Mouse (Mus musculus): ENCODE measurements around the gene Tns3.

The Tns3 gene

DNA sequence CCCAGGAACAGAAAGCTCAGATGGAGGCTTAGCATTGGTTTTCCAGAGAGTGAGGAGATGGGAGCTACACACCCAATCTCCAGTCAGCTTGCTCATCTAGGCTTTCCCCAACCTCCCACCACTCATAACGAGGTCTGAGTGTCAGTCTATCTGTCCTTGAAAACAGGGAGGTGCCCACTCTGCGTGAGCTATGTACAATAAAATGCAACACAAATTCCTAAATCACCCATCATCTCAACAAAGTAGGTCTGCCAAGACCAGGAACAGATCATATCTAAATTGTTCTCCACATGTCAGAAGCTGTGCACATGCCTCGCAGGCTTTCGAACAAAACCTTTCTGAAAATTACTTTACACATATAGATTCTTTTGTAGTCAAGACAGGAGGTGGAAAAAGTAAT, 134.3 kb downstream of the Tns3 start:
- no peak for DNase-seq (ENCODE audit: low spot score)

- DNase-seq (ENCODE audit: low spot score): no peak
Observed at GRCm38 (mm10) chr11:8525463-8526145, 138.7 kb downstream of the Tns3 start.

DNA sequence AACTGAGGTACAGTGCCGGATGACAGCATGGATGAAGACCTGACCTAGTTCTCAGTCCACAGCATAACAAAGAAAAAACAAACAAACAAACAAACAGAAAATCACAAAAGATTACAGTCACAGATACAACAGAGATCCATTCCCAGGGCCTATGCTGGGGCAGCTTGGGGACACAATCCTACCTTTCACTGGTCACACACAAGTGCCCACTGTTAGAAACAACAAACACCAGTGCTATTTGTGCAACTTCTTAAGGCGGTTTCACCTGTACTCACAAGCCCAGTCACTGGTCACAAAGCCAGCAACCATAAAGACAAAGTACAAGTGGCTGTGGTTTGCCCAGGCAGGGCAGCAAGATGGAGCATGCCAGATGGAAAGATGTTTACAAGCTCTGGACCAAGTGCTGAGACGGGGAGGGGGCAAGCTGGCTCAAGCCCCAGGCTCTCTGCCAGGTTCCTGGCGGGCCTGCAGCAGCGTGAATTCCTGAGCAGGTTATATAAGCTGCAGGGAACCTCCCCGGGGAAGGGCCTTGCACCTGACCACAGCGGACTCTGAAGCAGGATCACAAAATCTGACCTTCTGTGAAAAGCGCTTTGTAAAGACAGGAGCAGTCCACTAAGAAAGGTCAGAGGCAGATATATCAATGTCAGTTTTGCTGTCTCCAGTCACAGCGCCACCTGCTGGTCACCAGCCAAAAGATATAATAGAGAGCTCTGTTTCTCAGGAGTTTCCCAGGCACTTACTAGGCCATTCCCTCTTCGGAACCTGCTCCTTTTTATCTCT, 140.8 kb downstream of the Tns3 start:
- peak; percentile 88 for DNase-seq (ENCODE audit: low spot score)

DNA sequence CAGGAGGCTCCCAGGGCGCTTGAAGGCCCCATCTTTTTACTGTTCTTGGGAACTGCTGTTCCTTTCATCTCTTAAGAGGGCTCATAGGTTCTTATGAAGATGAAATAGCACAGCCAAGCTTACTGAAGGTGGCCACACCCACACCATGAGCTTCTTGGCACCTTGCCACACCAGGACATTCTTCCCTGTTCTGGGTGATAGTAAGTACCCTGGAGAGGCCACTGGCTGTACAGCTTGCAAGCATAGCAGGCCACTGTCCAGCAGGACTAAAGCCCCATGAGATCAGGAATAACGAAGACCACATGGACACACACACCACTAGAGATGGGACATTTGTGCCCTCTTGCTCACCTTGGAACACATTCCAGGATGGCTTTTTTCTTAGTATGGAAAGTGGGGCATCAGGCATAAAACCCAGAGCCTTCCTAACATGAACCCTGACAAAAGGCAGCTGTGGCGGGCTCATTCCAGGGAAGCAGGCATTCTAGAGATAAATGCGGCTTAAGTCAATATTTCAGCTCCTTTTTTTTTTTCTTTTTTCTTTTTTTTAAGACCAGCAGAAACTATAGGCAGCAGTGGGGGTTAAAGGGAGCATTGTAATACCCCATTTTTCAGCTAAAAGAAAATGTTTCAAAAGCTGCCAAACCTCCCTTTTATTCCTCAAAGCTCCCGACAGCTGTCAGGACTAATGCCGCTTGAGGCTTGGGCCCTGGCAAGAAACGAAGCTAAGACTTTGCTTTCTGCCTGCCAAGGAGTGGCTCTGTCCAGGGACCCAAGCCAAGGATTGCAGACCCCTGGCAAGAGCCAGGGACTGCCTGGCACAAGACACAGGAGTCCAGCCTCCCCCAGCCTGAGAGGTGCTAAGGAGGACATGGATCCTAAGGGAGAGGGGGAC, 150.7 kb downstream of the Tns3 start:
- no peak for DNase-seq (ENCODE audit: low spot score)

GRCm38 (mm10) chr11:8510294-8510693, 154.0 kb downstream of the Tns3 start:
- no peak for DNase-seq (ENCODE audit: low spot score)

DNA sequence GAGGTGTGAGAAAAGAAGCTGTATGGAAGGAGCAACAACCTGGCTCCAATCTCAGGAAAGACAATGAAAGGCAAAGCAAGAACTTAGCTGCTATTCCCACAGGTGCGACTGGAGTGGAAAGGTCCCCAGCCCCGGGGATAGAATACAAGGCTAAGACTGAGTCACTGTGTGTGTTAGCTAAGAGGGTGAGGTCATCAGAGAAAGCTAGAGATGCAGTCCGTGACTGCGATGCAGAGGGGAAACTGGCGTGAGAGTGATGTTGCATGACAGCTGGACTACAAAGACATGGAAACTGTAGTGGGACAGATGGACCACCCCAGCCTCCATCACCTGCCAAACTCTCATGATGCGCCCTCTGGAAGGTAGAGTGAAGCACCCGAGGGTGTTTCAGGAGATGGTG, 154.7 kb downstream of the Tns3 start:
- DNase-seq (ENCODE audit: low spot score): no peak

GRCm38 (mm10) chr11:8503735-8504134, 160.6 kb downstream of the Tns3 start:
- peak; percentile 67 for DNase-seq (ENCODE audit: low spot score)

GRCm38 (mm10) chr11:8500855-8501254, 163.5 kb downstream of the Tns3 start:
- no peak for DNase-seq (ENCODE audit: low spot score)

DNA sequence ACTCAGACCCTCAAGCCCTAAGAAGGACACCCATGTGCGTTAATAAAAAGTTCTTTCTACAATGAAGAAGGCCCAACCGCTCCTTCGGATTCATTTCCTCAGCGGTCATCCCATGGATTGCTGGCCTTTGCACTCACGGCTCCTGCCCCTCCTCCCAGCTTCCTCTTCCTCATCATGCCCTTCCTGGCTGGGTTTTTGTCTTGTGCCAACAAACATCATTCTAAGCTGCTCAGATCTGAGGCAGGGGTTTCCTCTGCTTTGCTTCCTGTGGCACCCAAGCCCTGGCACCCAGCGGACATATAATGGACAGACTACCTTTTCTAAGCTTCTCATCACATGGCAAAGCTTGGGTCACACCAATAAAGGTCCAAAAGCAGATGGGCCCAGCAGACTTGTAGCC, 167.2 kb downstream of the Tns3 start:
- DNase-seq (ENCODE audit: low spot score): no peak

GRCm38 (mm10) chr11:8496686-8497085, 167.6 kb downstream of the Tns3 start:
- no peak for DNase-seq (ENCODE audit: low spot score)

DNA sequence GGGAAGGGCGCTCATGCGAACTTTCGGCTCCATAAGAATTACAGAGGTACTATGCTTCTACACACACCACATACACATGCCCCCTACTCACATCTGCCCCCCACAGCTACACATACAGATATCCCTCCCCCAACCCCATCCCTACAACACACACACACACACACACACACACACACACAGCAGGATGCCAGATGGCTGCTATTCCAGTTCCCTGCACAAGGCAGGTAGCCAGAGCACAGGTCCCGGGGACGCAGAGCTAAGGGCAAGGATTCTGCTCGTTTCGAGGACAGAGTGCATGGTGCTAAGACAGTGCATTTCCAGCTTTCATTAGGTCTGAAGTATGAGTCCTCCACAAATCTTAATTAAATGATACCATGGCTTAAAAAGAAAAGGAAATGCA, 168.5 kb downstream of the Tns3 start:
- no peak for DNase-seq (ENCODE audit: low spot score)

DNA sequence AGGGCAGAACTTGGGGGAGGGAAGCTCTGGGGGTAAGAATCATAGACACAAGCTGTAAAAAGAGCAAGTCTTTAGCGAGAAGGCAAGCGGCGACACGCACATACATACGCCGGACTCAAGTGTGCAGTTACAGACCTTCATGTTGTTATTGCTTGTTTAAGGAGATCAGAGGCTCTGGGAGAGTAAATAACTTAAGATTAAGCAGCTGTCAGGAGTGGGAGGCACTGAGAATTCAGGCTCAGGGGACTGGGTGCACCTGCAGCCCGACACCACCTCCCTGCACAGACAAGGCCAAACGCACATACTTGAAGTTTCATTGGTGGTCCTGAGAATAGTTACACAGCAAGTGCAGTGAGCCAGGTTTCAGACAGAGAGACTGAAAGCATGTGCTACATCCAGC, 169.3 kb downstream of the Tns3 start:
- no peak for DNase-seq (ENCODE audit: low spot score)

- DNase-seq (ENCODE audit: low spot score): no peak
Observed at GRCm38 (mm10) chr11:8493931-8494490, 170.3 kb downstream of the Tns3 start.

DNA sequence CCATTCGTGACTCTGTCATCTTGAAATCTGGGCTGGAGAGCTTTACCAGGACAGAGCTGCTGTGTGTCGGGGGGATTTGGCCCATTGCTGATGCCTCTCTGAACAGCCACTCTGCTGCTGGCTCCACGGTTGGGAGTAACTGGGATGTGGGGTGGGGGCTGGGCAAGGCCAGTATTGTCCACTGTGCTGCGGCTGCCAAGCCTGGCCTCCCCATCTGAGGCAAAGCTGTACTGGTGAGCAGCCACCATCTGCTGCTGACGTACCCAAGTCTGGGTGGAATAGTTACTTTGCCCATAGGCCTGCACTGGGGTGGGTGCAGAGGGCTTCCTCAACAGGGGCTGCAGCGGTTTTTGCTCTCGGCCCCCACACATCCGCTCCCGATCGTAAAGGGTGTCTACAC, 172.0 kb downstream of the Tns3 start:
- DNase-seq (ENCODE audit: low spot score): no peak

DNA sequence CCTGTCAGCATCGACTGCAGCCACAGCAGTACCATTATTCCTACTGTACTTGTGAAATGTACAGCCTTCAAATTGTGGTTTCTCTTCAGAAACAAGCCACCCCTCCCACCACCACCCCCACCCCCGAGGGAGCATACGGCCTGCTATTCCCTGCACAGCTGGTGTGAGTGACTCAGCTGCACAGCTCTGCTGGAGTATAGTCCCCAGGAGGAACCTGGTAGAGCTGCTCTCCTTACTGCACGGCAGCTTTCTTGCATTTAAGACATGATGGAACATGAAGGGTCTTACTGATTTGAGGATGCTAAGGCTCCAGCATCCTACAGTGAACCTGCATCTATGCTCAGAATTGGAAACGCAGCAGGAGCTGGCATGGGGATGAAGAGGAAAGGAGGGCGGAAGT, 176.1 kb downstream of the Tns3 start:
- DNase-seq (ENCODE audit: low spot score): no peak

DNA sequence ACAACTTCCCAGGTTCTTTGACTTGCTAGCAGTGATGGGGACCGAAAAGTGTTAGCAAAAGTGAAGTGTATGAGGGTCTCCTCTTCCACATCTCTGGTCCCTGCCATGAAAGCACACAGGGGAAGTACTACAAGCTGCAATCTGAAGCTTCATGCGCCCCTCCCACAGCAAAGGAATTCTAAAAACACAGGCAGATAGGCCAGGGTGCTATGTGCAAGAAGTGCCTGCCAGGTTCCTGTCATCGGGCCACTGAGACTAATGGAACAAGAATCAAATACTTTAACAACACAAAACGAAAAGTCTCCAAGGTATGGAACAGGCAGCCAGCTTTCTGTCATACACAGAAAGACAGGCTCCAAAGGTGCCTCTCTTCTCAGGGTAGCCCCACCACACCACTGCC, 177.8 kb downstream of the Tns3 start:
- no peak for DNase-seq (ENCODE audit: low spot score)

- no peak for DNase-seq (ENCODE audit: low spot score)
Observed at GRCm38 (mm10) chr11:8484538-8484937, 179.8 kb downstream of the Tns3 start.

GRCm38 (mm10) chr11:8482721-8483120, 181.6 kb downstream of the Tns3 start:
- DNase-seq (ENCODE audit: low spot score): no peak

- DNase-seq (ENCODE audit: low spot score): no peak
Observed at GRCm38 (mm10) chr11:8481962-8482361, 182.4 kb downstream of the Tns3 start.

DNA sequence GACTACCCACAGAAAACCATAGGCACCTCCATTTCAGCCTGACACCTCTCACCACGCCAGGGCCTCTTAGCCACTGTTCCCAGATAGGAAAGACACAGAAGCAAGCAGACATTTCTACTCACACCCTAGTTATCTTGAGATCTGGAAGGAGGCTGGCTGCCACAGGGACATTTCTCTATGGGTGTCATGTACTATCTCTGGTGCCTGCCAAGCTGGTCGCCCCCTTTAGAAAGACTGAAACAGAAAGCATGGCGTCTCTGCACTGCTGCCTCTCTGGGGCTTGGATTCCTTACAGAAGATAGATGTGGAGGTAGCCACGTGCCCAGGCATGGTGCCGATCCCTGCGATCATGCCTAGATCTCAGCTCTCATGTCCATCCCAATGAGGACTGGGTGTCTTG, 182.8 kb downstream of the Tns3 start:
- DNase-seq (ENCODE audit: low spot score): no peak

DNA sequence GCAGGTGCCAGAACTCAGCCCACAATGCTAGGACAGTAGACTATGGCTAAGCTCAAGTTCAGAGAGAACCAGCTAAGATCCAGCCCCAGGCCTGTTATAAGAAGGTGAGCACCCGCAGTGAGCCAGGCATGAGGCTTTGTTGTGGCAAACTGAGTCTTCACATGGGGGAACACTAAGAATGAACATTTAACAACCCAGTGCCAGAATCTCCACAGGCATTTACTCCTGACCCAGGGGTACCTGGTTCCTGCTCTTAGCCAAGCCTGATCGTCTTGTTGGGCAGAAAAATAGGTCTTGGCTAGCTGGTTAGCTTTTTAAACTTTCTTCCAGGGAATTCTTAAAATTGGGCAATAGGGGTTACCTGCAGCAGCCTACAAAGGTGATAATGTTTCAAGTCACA, 184.5 kb downstream of the Tns3 start:
- no peak for DNase-seq (ENCODE audit: low spot score)

- no peak for DNase-seq (ENCODE audit: low spot score)
Observed at GRCm38 (mm10) chr11:8479313-8479712, 185.0 kb downstream of the Tns3 start.
